Mouse (Mus musculus) gonadal fat pad, adult 2 months (tissue): ENCODE measurements at regions not wholly inside any gene's neighbourhood (a gene's known extent, or its start where the extent isn't known, plus 50 kb on each side); places are given as distances from the start of the nearest gene placed in this dataset.

Source experiments
- DNase-seq: peaks from one replicate; pipeline ENCODE4 v3.0.0-alpha.2; 2012; ENCODE audit warnings: low read depth

GRCm38 (mm10) chr11:45645815-45646214, 206.0 kb upstream of the Clint1 start:
- DNase-seq = no peak

GRCm38 (mm10) chr11:45647888-45648287, 204.0 kb upstream of the Clint1 start:
- DNase-seq = no peak

DNA sequence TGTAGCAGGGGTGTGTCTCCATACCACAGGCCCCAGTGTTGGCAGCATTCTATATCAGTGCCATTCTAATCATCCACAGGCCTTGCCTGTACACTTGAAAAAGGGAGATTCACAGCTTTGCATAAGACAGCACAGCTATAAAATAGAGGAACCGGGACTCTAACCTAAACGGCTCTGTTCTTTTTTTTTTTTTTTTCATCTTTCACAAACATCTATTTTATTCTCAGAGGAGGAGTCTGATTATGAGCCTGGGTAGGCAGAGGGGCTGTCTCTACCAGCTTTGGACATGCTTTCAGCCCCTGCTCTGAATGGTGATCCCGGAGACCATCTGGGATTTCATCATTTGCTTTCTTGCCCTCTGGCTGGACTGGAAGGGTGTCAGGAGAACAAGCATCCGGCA, 195.6 kb upstream of the Clint1 start:
- no peak for DNase-seq

GRCm38 (mm10) chr11:45670156-45670830, 181.6 kb upstream of the Clint1 start:
- no peak for DNase-seq

DNA sequence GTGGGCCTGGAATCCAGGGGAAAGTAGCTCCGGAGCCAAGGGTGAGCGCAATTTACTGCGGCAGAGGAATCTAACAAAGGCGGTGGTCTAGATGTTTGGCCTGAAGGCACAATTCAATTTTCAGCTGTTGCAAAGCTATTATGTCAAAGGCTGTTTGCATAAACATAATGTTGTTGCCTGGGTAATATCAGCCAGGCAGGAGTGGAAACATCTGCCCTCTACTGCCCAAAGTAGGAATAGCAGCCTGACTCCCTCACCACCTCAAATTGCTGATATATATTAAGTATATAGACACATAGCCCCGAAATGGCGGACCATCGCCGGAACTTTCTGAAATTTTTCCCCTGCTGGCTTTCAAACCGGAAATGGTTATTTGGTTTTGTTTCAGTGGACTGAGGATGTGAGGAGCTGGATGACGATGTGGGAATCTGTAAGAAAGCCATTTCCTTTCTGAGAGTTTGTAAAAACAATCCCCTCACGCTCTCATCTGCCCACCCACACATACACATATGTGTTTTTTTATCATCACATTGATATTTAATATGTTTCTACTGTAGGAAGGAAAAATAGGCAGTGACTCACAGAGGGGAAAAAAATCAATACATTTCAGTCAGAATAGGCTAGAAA, 173.1 kb upstream of the Clint1 start:
- no peak for DNase-seq

DNA sequence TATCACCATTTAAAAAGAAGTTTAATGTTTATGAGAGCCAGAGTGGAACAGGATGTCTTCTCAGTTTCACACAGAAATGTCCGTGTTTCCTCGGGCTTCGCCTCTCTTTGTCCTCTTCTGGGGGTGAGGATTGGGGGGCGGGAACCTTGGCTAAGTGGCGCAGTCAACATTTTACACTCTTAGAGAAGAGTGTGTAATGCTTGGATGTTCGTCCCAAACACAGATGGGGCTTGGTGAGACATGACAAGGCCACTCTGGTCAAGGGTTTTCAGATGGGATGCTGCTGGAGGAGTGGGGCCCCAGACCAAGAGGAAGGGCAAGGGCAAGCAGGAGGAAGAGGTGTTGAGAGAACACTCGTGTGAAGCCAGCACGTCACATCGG, 172.6 kb upstream of the Clint1 start:
- DNase-seq = no peak

DNA sequence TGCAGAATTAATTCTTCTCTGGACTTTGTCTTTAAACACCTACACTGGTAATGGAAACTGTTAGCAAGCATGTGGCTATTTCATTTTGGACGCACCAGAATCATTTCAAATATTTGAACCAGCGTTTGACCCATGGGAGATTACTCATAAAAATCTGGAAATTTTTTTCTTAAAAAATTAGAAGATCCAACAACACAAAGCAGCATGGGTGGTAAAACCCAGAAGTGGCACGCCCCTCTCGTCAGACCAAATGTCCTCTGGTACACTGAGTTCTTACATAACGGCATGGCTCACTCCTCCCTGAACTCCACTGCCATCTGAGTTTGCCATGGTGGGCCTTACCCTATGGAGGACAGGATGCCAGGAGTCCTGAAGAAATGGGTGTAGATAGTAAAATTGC, 166.3 kb upstream of the Clint1 start:
- no peak for DNase-seq

GRCm38 (mm10) chr11:45693206-45693605, 158.6 kb upstream of the Clint1 start:
- no peak for DNase-seq

DNA sequence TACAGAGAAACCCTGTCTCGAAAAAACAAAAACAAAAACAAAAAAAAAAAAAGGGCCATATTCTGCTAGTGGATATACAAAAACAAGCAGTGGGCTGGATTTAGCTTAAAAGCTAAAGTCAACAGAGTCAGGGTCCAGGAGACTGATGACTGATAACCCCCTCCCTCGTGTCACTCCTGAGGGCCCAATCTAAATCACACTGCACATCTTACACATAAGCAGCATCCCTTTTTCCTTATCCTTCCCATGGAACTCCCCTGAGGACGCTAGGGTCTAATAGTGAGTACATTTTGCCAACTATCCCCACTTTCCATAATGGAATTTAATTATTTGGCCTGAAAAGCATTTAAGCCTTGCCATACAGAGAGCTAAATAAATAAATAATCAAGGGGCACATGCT, 150.3 kb upstream of the Clint1 start:
- DNase-seq = no peak

GRCm38 (mm10) chr11:45702916-45703315, 148.9 kb upstream of the Clint1 start:
- no peak for DNase-seq

- DNase-seq = no peak
These were observed 147.4 kb upstream of the Clint1 start for GRCm38 (mm10) chr11:45704411-45704810.

GRCm38 (mm10) chr11:45718630-45719029, 133.2 kb upstream of the Clint1 start:
- no peak for DNase-seq

- no peak for DNase-seq
These were observed 132.0 kb upstream of the Clint1 start for GRCm38 (mm10) chr11:45719821-45720220.

DNA sequence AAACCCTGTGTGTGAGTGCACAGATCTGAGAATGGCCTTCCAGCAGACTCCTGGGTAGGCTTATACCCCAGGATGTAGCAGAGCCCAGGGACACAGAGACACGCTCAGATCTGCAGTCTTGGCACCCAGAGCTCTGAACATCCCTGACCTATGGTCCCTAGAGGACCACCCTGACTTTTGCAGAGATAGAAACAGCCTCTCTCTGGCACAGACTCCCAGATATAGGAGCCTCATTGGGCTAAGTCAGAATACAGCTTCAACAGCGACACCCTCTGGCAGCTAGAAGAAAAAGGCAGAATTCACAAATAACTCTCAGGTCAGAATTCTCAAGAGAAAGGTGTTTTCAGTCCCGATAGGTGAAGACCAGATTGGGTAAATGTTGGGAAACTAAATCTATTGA, 115.3 kb upstream of the Clint1 start:
- no peak for DNase-seq

GRCm38 (mm10) chr11:45738331-45738730, 113.5 kb upstream of the Clint1 start:
- no peak for DNase-seq

GRCm38 (mm10) chr11:45745941-45746340, 105.9 kb upstream of the Clint1 start:
- DNase-seq = no peak

DNA sequence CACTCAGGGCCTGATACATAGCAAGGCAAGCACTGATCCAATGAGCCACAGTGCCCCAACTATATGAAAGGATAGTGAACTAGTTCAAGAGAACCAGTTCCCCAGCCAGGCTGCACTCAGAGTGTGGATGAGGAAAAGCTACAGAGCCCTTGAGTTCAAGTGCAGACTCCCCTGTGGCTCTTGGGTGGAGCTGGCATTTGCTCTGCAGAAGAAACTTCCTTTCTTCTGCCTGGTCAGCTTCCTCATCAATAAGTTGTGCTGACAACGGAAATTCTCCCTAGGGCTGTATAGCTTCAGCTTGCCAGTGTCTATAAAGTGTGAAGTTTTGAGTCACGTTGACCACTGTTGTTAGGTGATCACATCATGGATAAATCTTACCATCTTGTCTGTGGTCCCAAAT, 101.6 kb upstream of the Clint1 start:
- no peak for DNase-seq

- DNase-seq = peak; percentile 13
These were observed 99.6 kb upstream of the Clint1 start for GRCm38 (mm10) chr11:45752237-45752636.

DNA sequence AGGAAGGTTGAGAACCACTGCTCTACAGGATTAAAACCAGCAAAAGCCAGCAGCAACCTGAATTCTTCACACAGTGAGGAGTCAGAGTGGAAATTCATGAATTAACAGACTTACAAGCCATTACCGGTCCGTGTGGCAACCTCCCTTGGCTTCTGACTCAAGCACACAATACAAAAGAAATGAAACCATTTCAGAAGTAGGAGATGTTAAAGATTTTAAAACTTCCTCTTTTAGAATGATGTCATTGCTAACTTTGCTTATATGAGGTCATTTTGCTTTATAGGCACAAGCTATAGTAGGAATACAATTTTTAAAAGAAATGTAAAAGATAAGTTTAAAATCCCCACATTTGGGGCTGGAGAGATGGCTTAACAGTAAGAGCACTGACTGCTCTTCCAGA, 99.1 kb upstream of the Clint1 start:
- no peak for DNase-seq

DNA sequence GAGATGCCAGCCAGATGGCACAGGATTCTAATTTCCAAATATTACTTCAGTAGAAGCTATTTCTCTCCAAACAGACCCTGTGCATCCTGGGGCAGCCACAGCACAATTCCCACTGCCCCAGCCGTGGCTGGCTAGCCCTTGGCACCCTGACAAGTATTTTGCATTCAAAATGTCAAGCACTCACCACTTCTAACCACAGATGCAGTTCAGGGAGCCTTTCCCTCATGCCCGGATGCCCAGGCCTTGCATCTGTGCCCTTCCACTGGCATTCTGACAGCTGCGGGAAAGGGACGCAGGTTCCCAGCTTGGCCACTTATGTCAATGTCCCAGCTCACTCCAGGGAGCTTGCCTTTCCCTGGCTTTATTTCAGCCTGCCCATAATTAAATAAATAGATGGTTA, 84.8 kb upstream of the Clint1 start:
- no peak for DNase-seq

- DNase-seq = no peak
These were observed 69.4 kb upstream of the Clint1 start for GRCm38 (mm10) chr11:45782435-45782834.

DNA sequence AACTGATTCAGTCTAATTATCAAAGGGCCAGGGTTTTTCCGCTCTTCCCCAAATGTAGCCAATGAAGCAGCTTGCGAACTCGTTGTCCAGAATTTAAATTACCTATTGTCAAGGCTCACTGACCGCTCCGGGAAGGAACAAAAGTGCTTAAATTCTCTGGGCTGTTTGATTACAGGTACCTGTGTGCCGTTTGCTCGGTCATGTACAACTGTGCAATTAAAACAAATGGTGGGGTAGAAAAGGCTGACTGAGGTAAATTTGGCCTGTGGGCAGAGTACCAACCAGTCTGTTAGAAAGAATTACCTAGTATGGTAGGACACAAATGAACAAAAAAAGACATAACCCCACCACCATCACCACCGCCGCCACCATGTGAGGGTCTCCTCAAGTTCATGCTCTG, 66.0 kb upstream of the Clint1 start:
- DNase-seq = no peak

DNA sequence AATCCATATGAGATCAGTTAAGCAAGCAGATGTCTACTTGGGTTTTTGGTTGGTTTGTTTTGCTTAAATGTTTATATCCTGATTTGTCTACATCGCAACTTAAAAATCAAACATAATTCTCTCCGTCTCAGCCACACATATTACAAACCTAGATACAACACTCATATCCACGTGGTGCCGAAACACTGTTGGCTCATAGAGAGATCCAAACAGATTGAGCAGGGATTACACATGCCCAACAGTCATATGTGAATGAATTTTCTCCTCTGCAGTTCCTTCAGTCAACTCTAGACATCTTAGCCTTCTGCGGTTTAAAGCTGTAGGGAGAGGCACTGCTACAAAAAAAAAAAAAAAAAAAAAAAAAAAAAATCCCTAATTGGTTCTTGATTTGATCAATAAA, 64.4 kb upstream of the Clint1 start:
- no peak for DNase-seq

GRCm38 (mm10) chr11:45789886-45790285, 62.0 kb upstream of the Clint1 start:
- DNase-seq = no peak
